Mouse (Mus musculus) brown adipose tissue, adult 24 weeks (tissue): ENCODE measurements around the gene Usp27x. TPM values are rescaled to one million over a fixed set of nuclear protein-coding genes. Genes with fewer than 3 reads are reported as not detected.

Source experiments
- H3K27ac ChIP-seq: fragments of 200-500 bp; replicated peaks from 2 replicates; pipeline ENCODE4 v1.5.1; 2012; ENCODE audit warnings: low read depth, mild to moderate bottlenecking, low read length
- H3K4me1 ChIP-seq: fragments of 200-500 bp; 2 replicates; pipeline ENCODE4 v1.6.1; 2012; ENCODE audit warnings: low read length, mixed read lengths; ENCODE audit not compliant: control insufficient read depth, insufficient read depth, insufficient read length
- H3K4me3 ChIP-seq: fragments of 200-500 bp; 2 replicates; pipeline ENCODE4 v1.5.1; 2012; ENCODE audit warnings: low read depth, mild to moderate bottlenecking, low read length, moderate library complexity; ENCODE audit not compliant: insufficient read depth
- polyA plus RNA-seq: library from polyadenylated mRNA; stranded (reverse); fragments of >200 nt; gene quantifications from 2 replicates; pipeline ENCODE4 v1.2.4, GENCODE M21; 2012; ENCODE audit not compliant: missing spikeins, insufficient read depth, insufficient read length

The Usp27x gene
- polyA plus RNA-seq, result 0.46 and 0.75 TPM in 2 replicates

GRCm38 (mm10) chrX:7375716-7376480 is at the start of gene Usp27x:
Gene Usp27x, minus strand, starts transcription at chrX:7375830.
- H3K4me1 ChIP-seq, result no peaks in the 10 kb centered on the region
- H3K27ac ChIP-seq, result peak within 1 kb of the TSS; percentile 49; the same call in 1 of the 2 replicates
- peak within 1 kb of the TSS; percentile 66 for H3K4me3 ChIP-seq

DNA sequence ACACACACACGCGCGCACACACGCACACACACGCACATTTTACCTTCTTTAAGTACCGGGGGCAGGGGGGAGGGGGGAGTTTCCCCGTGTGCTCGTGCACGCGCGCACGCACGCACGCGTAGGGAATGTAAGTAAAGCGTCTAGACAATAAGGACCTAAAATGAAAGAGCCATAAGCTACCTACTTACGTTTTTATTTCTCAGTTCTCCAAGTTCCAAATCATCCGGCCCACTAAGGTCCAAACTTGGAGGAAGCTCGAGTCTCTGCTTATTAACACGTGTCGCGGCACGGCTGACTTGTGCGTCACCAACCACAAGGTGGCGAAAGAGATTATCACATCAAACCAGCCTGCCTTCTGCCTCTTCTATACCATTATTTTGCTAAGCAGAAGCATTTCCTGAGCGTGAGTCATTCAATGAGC is 47.1 kb upstream of the Usp27x start:
- Histone ChIP-seq H3K4me3 (peak overlapping the region; percentile 61), H3K4me1 (no peaks in the 10 kb centered on the region), H3K27ac (no peak overlapping the region)

GRCm38 (mm10) chrX:7422166-7422565 is 46.5 kb upstream of the Usp27x start:
- H3K27ac ChIP-seq, result no peak overlapping the region
- H3K4me3 ChIP-seq, result peak overlapping the region; percentile 61; the same call in 1 of the 2 replicates

GRCm38 (mm10) chrX:7421016-7421415 is 45.4 kb upstream of the Usp27x start:
- H3K4me3 ChIP-seq, result no peak overlapping the region
- H3K27ac ChIP-seq, result no peak overlapping the region
- no peaks in the 10 kb centered on the region for H3K4me1 ChIP-seq

More at GRCm38 (mm10) chrX:7422166-7422565, 46.5 kb upstream of the Usp27x start:
- H3K4me1 ChIP-seq, result no peaks in the 10 kb centered on the region

DNA sequence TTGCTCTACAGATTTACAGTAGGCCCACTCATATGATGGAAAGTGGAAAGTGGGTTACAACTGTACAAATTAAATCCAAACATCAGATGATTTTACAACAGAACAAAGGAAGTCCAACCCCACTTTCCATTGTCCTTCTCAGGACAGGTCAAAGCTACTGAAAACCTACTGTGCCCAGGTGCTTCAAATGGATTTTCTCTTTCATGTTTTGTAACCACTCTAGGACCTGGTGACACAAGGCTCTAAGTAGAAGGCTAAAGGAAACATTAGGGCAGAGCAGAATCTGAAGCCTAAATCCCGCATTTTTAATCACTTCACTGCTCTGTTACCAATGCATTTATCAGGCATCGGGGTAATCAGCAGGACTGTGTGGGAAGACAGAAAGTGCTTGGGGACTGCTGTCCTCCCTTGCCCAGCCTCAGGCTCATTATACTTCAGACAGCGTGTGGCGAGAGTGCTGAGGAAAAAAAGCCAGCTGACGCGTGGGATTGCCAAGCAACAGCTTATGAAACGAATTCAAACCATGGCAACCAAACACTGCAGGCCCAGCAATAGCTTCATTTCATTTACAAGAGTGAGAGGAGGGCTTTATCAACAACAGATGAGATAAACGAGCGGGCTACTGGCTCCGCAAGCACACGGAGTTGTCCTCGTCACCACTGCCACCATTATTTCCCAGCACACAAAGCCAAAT is 40.7 kb upstream of the Usp27x start:
- H3K4me1 ChIP-seq, result no peaks in the 10 kb centered on the region
- no peak overlapping the region for H3K27ac ChIP-seq
- no peak overlapping the region for H3K4me3 ChIP-seq

GRCm38 (mm10) chrX:7415308-7415707 is 39.7 kb upstream of the Usp27x start:
- Histone ChIP-seq H3K4me1 (no peaks in the 10 kb centered on the region), H3K27ac (no peak overlapping the region), H3K4me3 (no peak overlapping the region)

- H3K27ac ChIP-seq, result no peak overlapping the region
- H3K4me3 ChIP-seq, result no peak overlapping the region
- no peaks in the 10 kb centered on the region for H3K4me1 ChIP-seq
These were observed 36.8 kb upstream of the Usp27x start for GRCm38 (mm10) chrX:7412239-7413033.

GRCm38 (mm10) chrX:7376586-7376985 is 956 bp upstream of the Usp27x start:
- Histone ChIP-seq H3K4me3 (peak overlapping the region; percentile 66), H3K4me1 (no peaks in the 10 kb centered on the region), H3K27ac (no peak overlapping the region; the same call in 1 of the 2 replicates)

GRCm38 (mm10) chrX:7375322-7375715 is 311 bp downstream of the Usp27x start:
- no peaks in the 10 kb centered on the region for H3K4me1 ChIP-seq
- H3K4me3 ChIP-seq, result peak overlapping the region; percentile 66
- 0 out of 2 replicates have a peak overlapping the region, but pooled peaks have one; percentile 49 for H3K27ac ChIP-seq

DNA sequence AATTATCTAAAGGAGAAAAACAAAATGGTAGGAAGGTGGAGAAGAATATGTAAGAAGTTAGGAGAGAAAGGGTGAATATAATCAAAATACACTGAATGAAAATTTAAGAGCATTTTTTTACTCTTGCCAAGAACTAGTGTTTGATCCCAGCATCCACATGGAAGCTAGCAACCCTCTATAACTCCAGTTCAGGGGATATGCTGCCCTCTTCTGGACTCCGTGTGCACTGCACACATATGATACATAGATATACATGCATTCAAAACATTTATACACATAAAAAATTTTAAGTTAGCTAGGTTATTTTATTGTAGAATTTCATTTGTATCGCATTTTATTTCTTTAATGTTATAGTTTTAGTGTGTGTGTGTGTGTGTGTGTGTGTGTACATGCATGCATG is 50.2 kb downstream of the Usp27x start:
- Histone ChIP-seq H3K4me1 (no peaks in the 10 kb centered on the region), H3K4me3 (no peak overlapping the region), H3K27ac (no peak overlapping the region)

DNA sequence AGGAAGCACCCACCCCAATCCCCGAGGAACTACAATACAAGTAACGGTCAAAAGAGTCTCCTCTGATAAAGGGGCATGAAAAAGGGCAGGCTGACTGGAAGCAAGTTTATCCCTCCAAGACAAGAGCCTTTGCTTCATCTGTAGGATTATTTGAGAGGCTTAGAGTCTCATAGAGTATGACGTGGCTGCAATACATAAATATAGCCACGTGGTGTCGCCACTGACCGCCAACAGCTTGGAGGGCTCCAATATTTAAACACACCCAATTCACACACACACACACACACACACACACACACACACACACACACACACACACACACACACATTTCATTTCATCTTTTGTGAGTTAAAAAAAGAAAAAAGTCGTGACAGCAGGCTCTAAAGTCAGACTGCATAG is 53.3 kb downstream of the Usp27x start:
- no peak overlapping the region for H3K27ac ChIP-seq
- no peaks in the 10 kb centered on the region for H3K4me1 ChIP-seq
- H3K4me3 ChIP-seq, result no peak overlapping the region

Other genes with a start within 250 kb of the Usp27x start
- 1.1 and 3.8 TPM in 2 replicates for gene Clcn5, start 56.5 kb downstream of the Usp27x start, polyA plus RNA-seq
- not detected in 2 replicates for gene Foxp3, start 197.8 kb upstream of the Usp27x start, polyA plus RNA-seq
- gene Ppp1r3f, start 198.5 kb upstream of the Usp27x start, polyA plus RNA-seq, result 2.2 and 2.4 TPM in 2 replicates
- gene Ccdc22, start 229.7 kb upstream of the Usp27x start, polyA plus RNA-seq, result 6.0 and 6.1 TPM in 2 replicates
- not detected in 2 replicates for gene Cacna1f, start 231.3 kb upstream of the Usp27x start, polyA plus RNA-seq